Mouse (Mus musculus): Measurements from ENCODE around the gene Mlip.

DNA sequence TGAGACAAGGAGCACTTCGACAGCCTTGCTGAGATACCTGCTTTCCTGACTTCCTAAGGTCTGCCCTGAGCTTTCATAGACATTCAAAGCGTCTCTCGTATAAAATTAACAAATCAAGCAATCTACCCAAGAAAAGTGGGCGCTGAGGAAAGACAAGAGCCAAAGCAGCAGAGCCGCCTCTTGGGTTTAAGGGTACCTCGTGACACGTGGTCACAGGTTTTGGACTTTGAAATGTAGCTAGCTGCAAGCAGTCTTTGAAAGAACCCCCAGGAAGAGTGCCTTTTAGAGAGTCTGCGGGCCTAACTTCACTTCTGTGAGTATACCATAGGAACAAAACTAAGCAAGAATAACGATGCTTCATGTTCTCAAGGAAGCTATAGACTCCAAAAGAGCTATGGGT is 31.9 kb upstream of the Mlip start:
- TF ChIP-seq GATA1 (IDR thresholded peaks at IDR 0.05; ENCODE audit: low read length) (no peak), TAL1 (IDR thresholded peaks at IDR 0.05; ENCODE audit: low read length) (no peak)

All from erythroblast, embryonic 14.5 days (primary cell).